Mouse (Mus musculus): ENCODE measurements around the gene Pstk. TPM values are rescaled to one million over a fixed set of nuclear protein-coding genes. Genes with fewer than 3 reads are reported as not detected.

Gene Pstk
- polyA plus RNA-seq (2015; fragmentation: Nextera tagmentation; extraction: Ambion mirVana): 66.0 and 78.8 TPM in 2 replicates

DNA sequence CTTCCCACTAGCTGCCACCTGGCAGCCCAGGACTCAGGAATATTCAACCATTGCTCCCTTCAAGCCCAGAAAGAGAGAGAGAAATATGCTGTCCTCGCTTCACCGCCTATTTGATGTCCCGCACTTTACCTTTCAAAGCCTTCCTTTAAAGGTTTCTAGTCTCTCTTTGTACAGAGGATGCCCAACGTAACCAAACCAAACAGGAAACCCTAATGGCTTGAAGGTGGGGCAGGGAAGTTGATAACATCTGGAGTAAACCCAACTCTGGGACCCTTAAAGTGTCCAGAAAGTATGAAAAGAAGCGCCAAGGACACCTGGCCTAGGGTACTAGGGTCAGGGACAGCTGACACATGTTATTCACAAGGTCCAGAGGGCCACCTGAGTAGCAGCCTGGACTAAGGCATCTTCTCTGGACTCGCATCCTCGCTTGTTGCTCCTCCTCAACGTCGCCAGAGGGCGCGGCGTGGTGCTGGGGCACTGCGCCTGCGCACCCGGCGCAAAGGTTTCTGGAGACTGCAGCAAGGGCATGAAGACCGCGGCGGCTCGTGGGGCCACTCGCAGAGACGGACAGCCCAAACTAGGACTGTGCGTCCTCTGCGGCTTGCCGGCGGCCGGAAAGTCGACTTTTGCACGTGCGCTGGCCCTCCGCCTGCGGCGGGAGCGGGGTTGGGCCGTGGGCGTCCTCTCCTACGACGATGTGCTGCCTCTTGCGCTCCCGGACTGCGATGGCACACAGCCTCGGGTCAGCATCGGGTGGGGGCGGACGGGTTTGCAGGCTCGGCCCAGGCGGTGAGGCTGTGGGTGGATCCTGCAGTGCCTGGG lies at the start of gene Pstk:
Gene Pstk, plus strand, starts transcription at position 494 of the 822 bp plus-strand sequence.

DNA sequence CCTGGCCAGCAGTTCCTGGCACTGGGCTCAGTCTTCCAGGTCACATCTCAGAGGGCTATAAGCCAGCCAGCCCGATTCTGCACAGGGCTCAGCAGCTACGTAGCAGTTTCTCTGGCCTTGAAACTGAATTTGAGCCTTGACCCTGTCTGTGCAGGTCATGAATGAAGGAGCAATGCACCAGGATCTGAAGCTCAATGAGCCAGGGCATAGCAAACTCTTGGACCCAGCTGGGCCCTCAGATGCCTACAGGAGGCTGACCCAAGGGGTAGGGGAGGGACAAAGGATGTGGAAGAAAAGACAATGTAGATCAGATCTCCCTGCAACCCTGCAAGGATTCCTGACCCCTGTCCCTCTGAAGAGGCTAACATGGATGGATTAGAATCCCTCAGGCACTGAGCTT lies 48.7 kb upstream of the Pstk start, which contains the start of gene Cuzd1:
Gene Cuzd1, minus strand, starts transcription at position 101 of the 400 bp plus-strand sequence.

DNA sequence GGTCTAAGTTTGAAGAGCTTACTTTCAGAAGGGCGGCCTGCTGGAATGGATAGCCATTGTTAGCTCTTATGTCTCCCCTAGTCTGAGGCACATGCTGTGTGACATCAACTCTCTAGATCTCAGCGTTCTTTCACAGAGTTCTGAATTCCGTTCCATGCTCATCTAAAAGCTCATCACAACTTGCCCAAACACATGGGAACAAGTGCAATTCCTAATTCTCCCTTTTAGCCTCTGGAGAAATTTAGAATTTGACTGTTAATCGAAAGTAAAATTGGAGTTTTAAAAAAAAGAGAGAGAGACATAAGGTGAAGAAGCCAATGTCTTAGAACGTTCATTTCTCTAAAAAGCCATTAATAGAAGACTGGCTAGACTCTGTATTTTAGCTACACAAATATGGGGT lies 41.5 kb upstream of the Pstk start, which contains the start of gene Fam24b:
Gene Fam24b, minus strand, starts transcription at position 101 of the 400 bp plus-strand sequence.

DNA sequence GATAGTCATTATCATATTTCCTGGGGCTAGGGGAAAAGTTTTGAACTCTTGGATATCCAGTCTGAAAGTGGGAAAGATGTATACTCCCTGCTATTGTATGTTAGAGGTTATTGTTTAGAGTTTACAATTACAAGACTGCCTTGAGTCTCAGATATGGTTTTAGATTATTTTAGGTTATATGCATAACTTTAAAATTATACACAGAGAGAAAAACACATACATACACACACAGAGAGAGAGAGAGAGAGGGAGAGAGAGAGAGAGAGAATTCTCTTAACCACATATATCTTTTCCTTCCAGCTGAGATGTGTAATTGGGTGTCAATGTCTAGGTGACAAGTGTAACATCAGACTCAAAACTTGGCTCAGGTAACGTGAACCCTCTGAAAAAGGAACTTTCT lies 37.4 kb upstream of the Pstk start, which contains the start of gene Fam24a:
Gene Fam24a, plus strand, starts transcription at position 301 of the 400 bp plus-strand sequence.

DNA sequence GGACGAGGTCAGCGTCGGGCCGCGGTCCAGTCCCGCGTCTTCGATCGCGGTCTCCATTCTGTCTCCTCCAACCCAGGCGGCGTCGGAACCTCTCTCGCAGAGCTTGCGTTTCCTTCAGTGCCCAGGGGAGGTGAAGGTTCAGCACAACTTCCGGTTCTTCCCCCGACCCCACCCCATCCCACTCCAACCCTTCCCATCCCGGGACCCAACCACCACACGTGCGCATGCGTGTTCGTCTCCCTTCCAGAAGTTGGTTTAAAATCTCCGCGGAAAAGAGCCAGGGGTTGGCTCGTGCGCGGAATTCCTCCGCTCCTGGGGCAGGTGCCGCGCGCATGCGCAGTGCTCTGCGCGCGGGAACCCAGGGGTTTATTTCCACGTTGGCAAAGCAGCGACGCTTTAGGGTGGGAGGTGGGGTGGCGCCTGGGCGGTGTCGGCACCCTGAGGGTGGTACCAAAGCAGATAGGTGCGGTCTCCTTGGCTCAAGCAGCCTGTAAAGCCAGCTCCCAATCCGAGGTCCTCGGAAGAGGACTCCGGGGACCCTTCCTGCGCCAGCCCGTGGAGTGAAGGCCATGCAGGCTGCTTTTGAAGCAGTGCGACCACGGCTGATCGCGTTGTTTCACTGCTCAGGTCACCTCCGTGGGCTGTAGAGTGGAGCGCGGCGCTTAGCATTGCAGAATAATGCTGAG lies 8.2 kb upstream of the Pstk start, which contains the start of gene 2310057M21Rik:
Gene 2310057M21Rik, minus strand, starts transcription at position 145 of the 686 bp plus-strand sequence.

DNA sequence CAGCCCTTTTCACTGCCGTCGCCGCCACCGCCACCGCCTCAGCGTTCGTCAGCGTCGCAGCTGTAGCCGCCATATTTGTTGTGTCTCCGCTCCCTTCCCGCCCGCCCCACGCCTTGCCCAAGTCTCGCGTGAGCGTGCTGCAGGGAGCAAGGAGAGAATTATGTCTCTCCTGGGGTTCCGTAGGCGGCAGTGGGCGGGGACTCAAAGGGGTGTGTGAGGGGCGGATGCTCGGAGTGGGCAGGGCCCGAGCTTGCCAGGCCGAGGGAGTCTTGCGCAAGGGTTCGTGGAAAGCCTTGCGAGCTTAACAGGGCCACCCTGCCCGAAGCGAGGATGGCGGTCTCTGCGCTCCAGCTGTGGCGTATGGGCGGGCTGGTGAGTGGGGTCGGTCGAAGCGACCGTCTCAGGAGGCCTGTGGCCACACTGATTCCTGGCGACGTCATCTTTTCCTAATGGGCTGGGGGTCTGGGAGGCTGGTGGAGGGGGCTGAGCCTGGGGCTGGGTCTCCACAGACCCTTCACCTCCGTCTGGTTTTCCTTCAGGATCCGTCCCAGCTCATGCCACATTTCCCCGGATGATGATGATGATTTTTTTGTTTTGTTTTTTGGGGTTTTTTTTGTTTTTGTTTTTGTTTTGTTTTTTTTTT lies 39.6 kb downstream of the Pstk start, which contains the start of the genes Ikzf5 and Acadsb:
Gene Ikzf5, minus strand, starts transcription at position 106 of the 643 bp plus-strand sequence.
Gene Acadsb, plus strand, starts transcription at position 186 of the 643 bp plus-strand sequence.

Other genes with a start within 250 kb of the Pstk start
- gene 4933402N03Rik, start 224.8 kb upstream of the Pstk start, polyA plus RNA-seq (2015; fragmentation: Nextera tagmentation; extraction: Ambion mirVana): not detected in 2 replicates
- gene 5430419D17Rik, start 196.7 kb upstream of the Pstk start, polyA plus RNA-seq (2015; fragmentation: Nextera tagmentation; extraction: Ambion mirVana): not detected in 2 replicates
- gene Cuzd1, start 48.8 kb upstream of the Pstk start, polyA plus RNA-seq (2015; fragmentation: Nextera tagmentation; extraction: Ambion mirVana): 0.05 and 0.18 TPM in 2 replicates
- gene Fam24b, start 41.6 kb upstream of the Pstk start, polyA plus RNA-seq (2015; fragmentation: Nextera tagmentation; extraction: Ambion mirVana): not detected in 2 replicates
- gene Fam24a, start 37.3 kb upstream of the Pstk start, polyA plus RNA-seq (2015; fragmentation: Nextera tagmentation; extraction: Ambion mirVana): not detected in 2 replicates
- 14.3 and 16.4 TPM in 2 replicates for gene 2310057M21Rik, start 8.4 kb upstream of the Pstk start, polyA plus RNA-seq (2015; fragmentation: Nextera tagmentation; extraction: Ambion mirVana)
- 5.7 and 7.8 TPM in 2 replicates for gene Ikzf5, start 39.4 kb downstream of the Pstk start, polyA plus RNA-seq (2015; fragmentation: Nextera tagmentation; extraction: Ambion mirVana)
- 92.8 and 98.1 TPM in 2 replicates for gene Acadsb, start 39.5 kb downstream of the Pstk start, polyA plus RNA-seq (2015; fragmentation: Nextera tagmentation; extraction: Ambion mirVana)
- not detected in 2 replicates for gene Hmx3, start 171.7 kb downstream of the Pstk start, polyA plus RNA-seq (2015; fragmentation: Nextera tagmentation; extraction: Ambion mirVana)
- not detected in 2 replicates for gene Hmx2, start 177.6 kb downstream of the Pstk start, polyA plus RNA-seq (2015; fragmentation: Nextera tagmentation; extraction: Ambion mirVana)
- gene Bub3, start 189.1 kb downstream of the Pstk start, polyA plus RNA-seq (2015; fragmentation: Nextera tagmentation; extraction: Ambion mirVana): 84.2 and 85.7 TPM in 2 replicates